Mouse (Mus musculus): ENCODE results near the gene Tsn. TPM values are rescaled to one million over a fixed set of nuclear protein-coding genes. Genes with fewer than 3 reads are reported as not detected.

Tsn gene
- 7.3 and 12.6 TPM in 2 replicates for polyA plus RNA-seq (2012; rRNA removed)

GRCm38 (mm10) chr1:118311622-118312326 lies at the start of gene Tsn:
TSS of gene Tsn (minus strand) at chr1:118311739.
- WGBS, result 21% methylated on average over 12 of the region's 12 CpGs

GRCm38 (mm10) chr1:118359071-118359761 lies 47.7 kb upstream of the Tsn start:
- 63% methylated on average over 6 of the region's 6 CpGs for WGBS
- Histone ChIP-seq H3K4me3 (ENCODE audit: low read depth, low read length) (no peak overlapping the region), H3K36me3 (ENCODE audit: control insufficient read depth, insufficient read depth, low read length) (no peaks in the 10 kb centered on the region), H3K27me3 (ENCODE audit: control insufficient read depth, insufficient read depth, low read length) (no peaks in the 10 kb centered on the region), H3K4me1 (ENCODE audit: control insufficient read depth, insufficient read depth, insufficient read length, low read length) (no peaks in the 10 kb centered on the region), H3K27ac (ENCODE audit: insufficient read depth, low read depth, low read length) (no peak overlapping the region)
- TF ChIP-seq CTCF (IDR thresholded peaks at IDR 0.05; ENCODE audit: extremely low read depth, insufficient read length, insufficient replicate concordance, low read depth, low read length) (no peak), POLR2A (IDR thresholded peaks at IDR 0.05; ENCODE audit: low read depth, low read length) (no peak)

More at GRCm38 (mm10) chr1:118311622-118312326, at the start of gene Tsn:
- TF ChIP-seq CTCF (IDR thresholded peaks at IDR 0.05; ENCODE audit: extremely low read depth, insufficient read length, insufficient replicate concordance, low read depth, low read length), result no peak
- no peak for TF ChIP-seq POLR2A (IDR thresholded peaks at IDR 0.05; ENCODE audit: low read depth, low read length)
- peak within 1 kb of the TSS; percentile 77 for H3K4me3 ChIP-seq (ENCODE audit: low read depth, low read length)
- no peaks in the 10 kb centered on the region for H3K27me3 ChIP-seq (ENCODE audit: control insufficient read depth, insufficient read depth, low read length)
- peak within 1 kb of the TSS; percentile 91 for H3K27ac ChIP-seq (ENCODE audit: insufficient read depth, low read depth, low read length)
- H3K4me1 ChIP-seq (ENCODE audit: control insufficient read depth, insufficient read depth, insufficient read length, low read length), result peaks cover 3% of the 10 kb centered on the region; the same call in 1 of the 2 replicates
- H3K36me3 ChIP-seq (ENCODE audit: control insufficient read depth, insufficient read depth, low read length), result peaks cover 7% of the 10 kb centered on the region

- Histone ChIP-seq H3K4me3 (ENCODE audit: low read depth, low read length) (no peak overlapping the region), H3K4me1 (ENCODE audit: control insufficient read depth, insufficient read depth, insufficient read length, low read length) (no peaks in the 10 kb centered on the region), H3K27me3 (ENCODE audit: control insufficient read depth, insufficient read depth, low read length) (no peaks in the 10 kb centered on the region), H3K36me3 (ENCODE audit: control insufficient read depth, insufficient read depth, low read length) (no peaks in the 10 kb centered on the region), H3K27ac (ENCODE audit: insufficient read depth, low read depth, low read length) (no peak overlapping the region)
- TF ChIP-seq CTCF (IDR thresholded peaks at IDR 0.05; ENCODE audit: extremely low read depth, insufficient read length, insufficient replicate concordance, low read depth, low read length) (no peak), POLR2A (IDR thresholded peaks at IDR 0.05; ENCODE audit: low read depth, low read length) (no peak)
- WGBS, result 66% methylated on average over 3 of the region's 3 CpGs
These were observed 38.4 kb upstream of the Tsn start for GRCm38 (mm10) chr1:118349922-118350321.

- no peaks in the 10 kb centered on the region for H3K36me3 ChIP-seq (ENCODE audit: control insufficient read depth, insufficient read depth, low read length)
- H3K4me1 ChIP-seq (ENCODE audit: control insufficient read depth, insufficient read depth, insufficient read length, low read length), result no peaks in the 10 kb centered on the region
- TF ChIP-seq POLR2A (IDR thresholded peaks at IDR 0.05; ENCODE audit: low read depth, low read length), result no peak
- no peak for TF ChIP-seq CTCF (IDR thresholded peaks at IDR 0.05; ENCODE audit: extremely low read depth, insufficient read length, insufficient replicate concordance, low read depth, low read length)
- H3K4me3 ChIP-seq (ENCODE audit: low read depth, low read length), result no peak overlapping the region
- WGBS, result 29% methylated on average over 6 of the region's 6 CpGs
- H3K27me3 ChIP-seq (ENCODE audit: control insufficient read depth, insufficient read depth, low read length), result no peaks in the 10 kb centered on the region; the same call in 1 of the 2 replicates
- no peak overlapping the region for H3K27ac ChIP-seq (ENCODE audit: insufficient read depth, low read depth, low read length)
These were observed 32.3 kb upstream of the Tsn start for GRCm38 (mm10) chr1:118343649-118344435.

GRCm38 (mm10) chr1:118337921-118338320 lies 26.4 kb upstream of the Tsn start:
- 79% methylated on average over 5 of the region's 5 CpGs for WGBS
- H3K36me3 ChIP-seq (ENCODE audit: control insufficient read depth, insufficient read depth, low read length), result peaks cover 10% of the 10 kb centered on the region

GRCm38 (mm10) chr1:118335847-118336246 lies 24.3 kb upstream of the Tsn start:
- Histone ChIP-seq H3K36me3 (ENCODE audit: control insufficient read depth, insufficient read depth, low read length) (peaks cover 27% of the 10 kb centered on the region), H3K27ac (ENCODE audit: insufficient read depth, low read depth, low read length) (no peak overlapping the region), H3K4me3 (ENCODE audit: low read depth, low read length) (no peak overlapping the region), H3K27me3 (ENCODE audit: control insufficient read depth, insufficient read depth, low read length) (no peaks in the 10 kb centered on the region), H3K4me1 (ENCODE audit: control insufficient read depth, insufficient read depth, insufficient read length, low read length) (no peaks in the 10 kb centered on the region)
- TF ChIP-seq POLR2A (IDR thresholded peaks at IDR 0.05; ENCODE audit: low read depth, low read length), result no peak
- no peak for TF ChIP-seq CTCF (IDR thresholded peaks at IDR 0.05; ENCODE audit: extremely low read depth, insufficient read length, insufficient replicate concordance, low read depth, low read length)

More at GRCm38 (mm10) chr1:118337921-118338320, 26.4 kb upstream of the Tsn start:
- no peak overlapping the region for H3K4me3 ChIP-seq (ENCODE audit: low read depth, low read length)
- TF ChIP-seq CTCF (IDR thresholded peaks at IDR 0.05; ENCODE audit: extremely low read depth, insufficient read length, insufficient replicate concordance, low read depth, low read length) (no peak), POLR2A (IDR thresholded peaks at IDR 0.05; ENCODE audit: low read depth, low read length) (no peak)
- H3K27me3 ChIP-seq (ENCODE audit: control insufficient read depth, insufficient read depth, low read length), result no peaks in the 10 kb centered on the region; the same call in 1 of the 2 replicates
- H3K4me1 ChIP-seq (ENCODE audit: control insufficient read depth, insufficient read depth, insufficient read length, low read length), result no peaks in the 10 kb centered on the region
- no peak overlapping the region for H3K27ac ChIP-seq (ENCODE audit: insufficient read depth, low read depth, low read length)
